Mouse (Mus musculus) spleen, adult 2 months (tissue): Measurements from ENCODE around the gene Rnd3.

Source experiments
- CTCF ChIP-seq: fragments of 200-500 bp; IDR thresholded peaks from 2 replicates; pipeline ENCODE4 v1.5.1; 2011; ENCODE audit warnings: mild to moderate bottlenecking, inconsistent platforms; ENCODE audit not compliant: insufficient read depth, insufficient read length, insufficient replicate concordance; ENCODE audit errors: extremely low read depth
- POLR2A ChIP-seq: fragments of 200-500 bp; IDR thresholded peaks from 2 replicates; pipeline ENCODE4 v1.6.1; 2011; ENCODE audit warnings: low read depth, low read length, inconsistent platforms

DNA sequence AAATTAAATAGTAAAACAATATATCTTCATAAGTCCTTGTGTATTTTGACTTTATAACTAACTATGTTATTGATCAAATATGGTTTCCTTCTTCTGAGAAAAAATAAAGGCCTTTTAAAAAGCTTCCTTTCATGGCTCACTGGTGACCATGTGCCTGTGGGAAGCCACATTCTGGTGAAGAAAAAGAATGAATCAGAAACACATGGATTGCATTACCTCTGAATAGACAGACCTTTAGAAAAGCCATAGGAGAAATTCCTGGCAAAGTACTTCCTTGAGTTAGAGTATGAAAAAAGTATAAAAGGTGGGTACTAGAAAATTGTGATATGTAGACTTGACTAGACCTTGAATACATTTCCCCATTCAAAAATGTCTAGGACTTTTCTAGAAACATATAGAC is 32.5 kb upstream of the Rnd3 start:
- TF ChIP-seq CTCF, result no peak
- TF ChIP-seq POLR2A, result no peak
